Mouse (Mus musculus) thymus, adult 2 months (tissue): ENCODE data around the gene Hist1h4f. TPM values are rescaled to one million over a fixed set of nuclear protein-coding genes. Genes with fewer than 3 reads are reported as not detected.
"Not testable (repeated sequence)": the region's sequence is repeated elsewhere in the genome, so short reads cannot be mapped to it uniquely, and the experiment has no call there.

Source experiments
- DNase-seq: peaks from one replicate; pipeline ENCODE4 v3.0.0; 2021
- H3K27ac ChIP-seq: fragments of 200-500 bp; 2 replicates; pipeline ENCODE4 v1.5.1; 2012; ENCODE audit warnings: low read length, control low read depth; ENCODE audit not compliant: control insufficient read depth, insufficient read depth
- H3K27me3 ChIP-seq: fragments of 200-500 bp; 2 replicates; pipeline ENCODE4 v1.6.1; 2012; ENCODE audit warnings: mild to moderate bottlenecking, low read length, moderate library complexity, mixed read lengths; ENCODE audit not compliant: control insufficient read depth, insufficient read depth
- H3K36me3 ChIP-seq: fragments of 200-500 bp; 2 replicates; pipeline ENCODE4 v1.6.1; 2012; ENCODE audit warnings: mild to moderate bottlenecking, low read length, moderate library complexity; ENCODE audit not compliant: control insufficient read depth, insufficient read depth
- H3K4me1 ChIP-seq: fragments of 200-500 bp; replicated peaks from 2 replicates; pipeline ENCODE4 v1.6.1; 2012; ENCODE audit warnings: low read length; ENCODE audit not compliant: control insufficient read depth, insufficient read depth
- H3K4me3 ChIP-seq: fragments of 200-500 bp; 2 replicates; pipeline ENCODE4 v1.5.1; 2012; ENCODE audit warnings: mild to moderate bottlenecking, low read length, control low read depth, moderate library complexity; ENCODE audit not compliant: control insufficient read depth, insufficient read depth
- CTCF ChIP-seq: fragments of 200-500 bp; IDR thresholded peaks from 2 replicates; pipeline ENCODE4 v1.5.1; 2012; ENCODE audit warnings: mild to moderate bottlenecking, control low read depth, low read length, moderate library complexity, borderline replicate concordance; ENCODE audit not compliant: control insufficient read depth, poor library complexity, insufficient read depth; ENCODE audit errors: extremely low read depth
- POLR2A ChIP-seq: fragments of 200-500 bp; IDR thresholded peaks from 2 replicates; pipeline ENCODE4 v1.6.1; 2012; ENCODE audit warnings: mild to moderate bottlenecking, low read length, control low read depth, moderate library complexity; ENCODE audit not compliant: control insufficient read depth, poor library complexity, insufficient read depth; ENCODE audit errors: extremely low read depth
- WGBS: fragments of 180-500 bp; shearing (Covaris S2); methylation state at CpG from one replicate; pipeline ENCODE4 v1.1.7; 2018; 5-methylcytosine and 5-hydroxymethylcytosine counted together
- polyA plus RNA-seq: library from polyadenylated mRNA; depleted of rRNA; stranded (reverse); fragments of >200 nt; gene quantifications from 2 replicates; pipeline ENCODE4 v1.2.3, GENCODE M21; 2012

The Hist1h4f gene
- polyA plus RNA-seq, 1 experiment: 208 TPM

- H3K36me3 ChIP-seq: no peaks in the 10 kb centered on the region
- DNase-seq: no peak
- no peak overlapping the region; the same call in none of the 2 replicates for H3K27ac ChIP-seq
- H3K4me1 ChIP-seq: peaks cover 6% of the 10 kb centered on the region
- TF ChIP-seq CTCF (no peak), POLR2A (no peak)
- no peak overlapping the region for H3K4me3 ChIP-seq
- H3K27me3 ChIP-seq: no peaks in the 10 kb centered on the region
- WGBS: under 1% methylated on average over 15 of the region's 15 CpGs
Measured at GRCm38 (mm10) chr13:23534368-23535131, 16.9 kb downstream of the Hist1h4f start.

GRCm38 (mm10) chr13:23533560-23534367 is 17.7 kb downstream of the Hist1h4f start, which contains the start of gene Hist1h2af:
TSS of gene Hist1h2af (plus strand) at chr13:23533906.
- not testable (repeated sequence) for H3K36me3 ChIP-seq, H3K4me1 ChIP-seq, H3K27me3 ChIP-seq
- peak within 1 kb of the TSS; percentile 92 for H3K27ac ChIP-seq
- peak within 1 kb of the TSS; percentile 54 for H3K4me3 ChIP-seq
- DNase-seq: peak; percentile 64
- under 1% methylated on average over 29 of the region's 53 CpGs for WGBS

GRCm38 (mm10) chr13:23532262-23533075 is 19.0 kb downstream of the Hist1h4f start:
- WGBS: 22% methylated on average over 9 of the region's 9 CpGs
- H3K36me3 ChIP-seq: no peaks in the 10 kb centered on the region
- peak overlapping the region; percentile 82 for H3K27ac ChIP-seq
- DNase-seq: no peak
- TF ChIP-seq POLR2A (no peak), CTCF (no peak)
- no peaks in the 10 kb centered on the region for H3K27me3 ChIP-seq
- peak overlapping the region; percentile 5; the same call in 1 of the 2 replicates for H3K4me3 ChIP-seq
- peaks cover 6% of the 10 kb centered on the region for H3K4me1 ChIP-seq

- TF ChIP-seq POLR2A: peak; percentile 98
- 0 out of 2 replicates have a peak, but pooled peaks have one; percentile 25 for TF ChIP-seq CTCF
- H3K27me3 ChIP-seq: no peaks in the 10 kb centered on the region
- peak; percentile 97 for DNase-seq
- H3K4me3 ChIP-seq: peak within 1 kb of the TSS; percentile 42
- peak within 1 kb of the TSS; percentile 83 for H3K27ac ChIP-seq
- WGBS: under 1% methylated on average over 63 of the region's 70 CpGs
- peaks cover 6% of the 10 kb centered on the region for H3K4me1 ChIP-seq
- no peaks in the 10 kb centered on the region for H3K36me3 ChIP-seq
Measured at GRCm38 (mm10) chr13:23530901-23531875, 20.3 kb downstream of the Hist1h4f start, which contains the start of gene Hist1h4h. TSS of gene Hist1h4h (plus strand) at chr13:23531050.

GRCm38 (mm10) chr13:23530181-23530900 is 21.1 kb downstream of the Hist1h4f start:
- Histone ChIP-seq H3K4me3 (peak overlapping the region; percentile 42), H3K36me3 (no peaks in the 10 kb centered on the region), H3K27me3 (no peaks in the 10 kb centered on the region), H3K27ac (peak overlapping the region; percentile 83), H3K4me1 (peaks cover 6% of the 10 kb centered on the region)
- WGBS: under 1% methylated on average over 20 of the region's 20 CpGs
- TF ChIP-seq POLR2A (no peak), CTCF (no peak)
- peak; percentile 75 for DNase-seq
